Comparison of ENCODE assay signal across 25 mouse cellular contexts in the genomic region with DNA sequence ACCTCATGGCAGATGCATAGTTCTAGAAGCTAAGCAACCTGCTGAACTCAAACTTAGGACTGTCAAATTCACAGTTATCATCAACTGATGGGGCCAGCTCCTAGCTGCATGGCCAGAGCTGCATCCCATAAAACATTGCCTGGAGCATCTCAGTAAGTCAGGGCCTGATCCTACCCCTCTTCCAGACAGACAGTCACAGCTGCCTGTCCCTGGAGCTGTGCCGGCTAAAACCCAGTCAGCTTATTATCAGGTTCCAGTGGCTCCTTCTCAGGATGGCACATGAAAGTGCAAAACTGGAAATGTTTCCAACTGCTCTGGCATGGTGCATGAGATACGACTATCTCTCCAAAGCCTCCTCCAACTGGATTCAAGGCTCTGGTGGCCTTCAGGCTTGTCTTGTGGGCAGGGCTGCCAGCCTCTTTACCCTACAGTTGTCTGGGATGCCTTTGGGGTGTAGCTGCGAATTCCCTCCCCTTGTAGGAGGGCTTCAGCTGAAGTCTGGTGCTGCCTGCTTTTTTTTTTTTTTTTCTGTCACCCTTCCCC. TPM values are rescaled to one million over a fixed set of nuclear protein-coding genes. Genes with fewer than 3 reads are reported as not detected.
DNase-seq lines count a peak whose midpoint lies in the region; ATAC-seq and TF ChIP-seq lines count a peak whose summit lies in the region.
"Had no signal": no experiment of that assay in that cellular context is flagged by ENCODE, and none has a peak within 500 bp of the region (broad histone marks: within the 10 kb centered on the region; RNA-seq: fewer than 3 reads in every experiment).

No protein-coding gene starts in this region.

- intact Hi-C loops in gastrocnemius, postnatal 14 days (cut with DNase I; ENCODE audit: low total_unique reads), result no loop called here
- intact Hi-C loops in gastrocnemius, postnatal 36 days (cut with DNase I), result no loop called here

- no peaks in the 10 kb centered on the region for H3K79me3 ChIP-seq in C2C12 (ENCODE audit: low read depth)

- H3K79me2 ChIP-seq in C2C12 (ENCODE audit: control insufficient read depth, insufficient read depth), result no peaks in the 10 kb centered on the region

- no peaks in the 10 kb centered on the region for H3K9me3 ChIP-seq in embryonic facial prominence, embryonic 14.5 days (ENCODE audit: control insufficient read depth, low read length)
- H3K9me3 ChIP-seq in embryonic facial prominence, embryonic 10.5 days, result peaks cover 3% of the 10 kb centered on the region; the same call in 1 of the 2 replicates
- H3K9me3 ChIP-seq: embryonic facial prominence, embryonic 12.5 days; forebrain, embryonic 13.5 days; hindbrain, embryonic 12.5 days had no signal

- no peaks in the 10 kb centered on the region for H3K4me1 ChIP-seq in embryonic facial prominence, embryonic 14.5 days (ENCODE audit: control insufficient read depth, insufficient read depth, low read length)
- peaks cover 3% of the 10 kb centered on the region; the same call in 1 of the 2 replicates for H3K4me1 ChIP-seq in embryonic facial prominence, embryonic 10.5 days
- H3K4me1 ChIP-seq: forebrain, embryonic 13.5 days; heart, embryonic 10.5 days; hindbrain, embryonic 12.5 days had no signal

- no peak overlapping the region for H3K4me2 ChIP-seq in embryonic facial prominence, embryonic 14.5 days (ENCODE audit: low read depth, low read length)
- H3K4me2 ChIP-seq: embryonic facial prominence, embryonic 12.5 days; forebrain, embryonic 13.5 days; hindbrain, embryonic 12.5 days had no signal

- 54% methylated on average over 3 of the region's 3 CpGs for WGBS in embryonic facial prominence, embryonic 14.5 days
- 58% methylated on average over 3 of the region's 3 CpGs for WGBS in embryonic facial prominence, embryonic 10.5 days

- H3K4me3 ChIP-seq in embryonic facial prominence, embryonic 14.5 days (ENCODE audit: low read depth, low read length), result no peak overlapping the region
- H3K4me3 ChIP-seq in embryonic facial prominence, embryonic 10.5 days, result no peak overlapping the region
- no peak overlapping the region for H3K4me3 ChIP-seq in C2C12 (ENCODE audit: insufficient read depth, poor library complexity, severe bottlenecking)
- H3K4me3 ChIP-seq: embryonic facial prominence, embryonic 12.5 days; forebrain, embryonic 13.5 days; heart, embryonic 10.5 days; hindbrain, embryonic 12.5 days had no signal

- peak; percentile 43 for DNase-seq in embryonic facial prominence, embryonic 14.5 days (ENCODE audit: low spot score)
- no peak for DNase-seq in embryonic facial prominence, embryonic 10.5 days (ENCODE audit: low spot score)
- DNase-seq in gastrocnemius, postnatal 14 days, result peak; percentile 45
- no peak for DNase-seq in gastrocnemius, postnatal 36 days
- DNase-seq in testis, postnatal 14 days (ENCODE audit: low spot score), result peak; percentile 70
- DNase-seq in c-Kit-positive CD71-positive TER-119-positive erythroid progenitor cells, embryonic 14.5 days (ENCODE audit: low spot score), result no peak
- DNase-seq: adrenal gland, adult 2 months; cerebellum, adult 11 months; cerebellum, adult 8-10 months; cerebellum, postnatal 14 days; embryo, embryonic 11 days; heart, adult 18-20 months; heart, postnatal 10 days; heart, postnatal 4 days had no signal

- H3K36me3 ChIP-seq in embryonic facial prominence, embryonic 14.5 days (ENCODE audit: control insufficient read depth, insufficient read depth, low read length), result no peaks in the 10 kb centered on the region
- H3K36me3 ChIP-seq in embryonic facial prominence, embryonic 10.5 days (replicated peaks), result no peaks in the 10 kb centered on the region
- no peaks in the 10 kb centered on the region for H3K36me3 ChIP-seq in C2C12 (ENCODE audit: control insufficient read depth, insufficient read depth)
- H3K36me3 ChIP-seq: embryonic facial prominence, embryonic 12.5 days; heart, embryonic 10.5 days; hindbrain, embryonic 12.5 days had no signal

- no peak for TF ChIP-seq CTCF in C2C12 (IDR thresholded peaks at IDR 0.05; ENCODE audit: control insufficient read depth, insufficient read depth, insufficient read length)

- no peak overlapping the region for H3ac ChIP-seq in C2C12 (ENCODE audit: control insufficient read depth, insufficient read length, low read depth)

- no peak overlapping the region for H3K9ac ChIP-seq in embryonic facial prominence, embryonic 14.5 days (ENCODE audit: low read depth, low read length)
- H3K9ac ChIP-seq: embryonic facial prominence, embryonic 12.5 days; forebrain, embryonic 13.5 days; hindbrain, embryonic 12.5 days had no signal

- no peak overlapping the region for H3K27ac ChIP-seq in embryonic facial prominence, embryonic 14.5 days (replicated peaks; ENCODE audit: low read depth, low read length)
- no peak overlapping the region for H3K27ac ChIP-seq in embryonic facial prominence, embryonic 10.5 days (replicated peaks)
- H3K27ac ChIP-seq: embryonic facial prominence, embryonic 12.5 days; forebrain, embryonic 13.5 days; heart, embryonic 10.5 days; hindbrain, embryonic 12.5 days had no signal

- ATAC-seq in embryonic facial prominence, embryonic 14.5 days (ENCODE audit: low read depth), result no peak
- ATAC-seq: activated CD4-positive, CD25-positive, alpha-beta regulatory T cell, adult 4 months; forebrain, embryonic 13.5 days; hindbrain, embryonic 16.5 days; inflammation-experienced regulatory T-cells, adult 6 months; Patski had no signal

- H3K27me3 ChIP-seq in embryonic facial prominence, embryonic 14.5 days (replicated peaks; ENCODE audit: control insufficient read depth, insufficient read depth, low read length), result no peaks in the 10 kb centered on the region
- H3K27me3 ChIP-seq in embryonic facial prominence, embryonic 10.5 days (replicated peaks; ENCODE audit: low read depth, poor library complexity, severe bottlenecking), result no peaks in the 10 kb centered on the region
- no peaks in the 10 kb centered on the region for H3K27me3 ChIP-seq in C2C12 (ENCODE audit: control insufficient read depth, insufficient read depth, insufficient read length)
- H3K27me3 ChIP-seq: CH12.LX; embryonic facial prominence, embryonic 12.5 days; forebrain, embryonic 13.5 days; hindbrain, embryonic 12.5 days had no signal

TF ChIP-seq in C2C12, 6 proteins besides CTCF, POLR2A, EP300 and RAD21:
- TF ChIP-seq MYOD1 (IDR thresholded peaks at IDR 0.05; ENCODE audit: control insufficient read depth, insufficient read length, low read depth) (peak; percentile 58), MAX (IDR thresholded peaks at IDR 0.05) (no peak)
TF ChIP-seq in C2C12: peak in this region for 1.

RNA-seq across cellular contexts. Expression of a gene that starts 15.3 kb away (rescaled TPM):
- polyA plus RNA-seq in embryonic facial prominence, embryonic 14.5 days (2014; fragmentation: Nextera tagmentation; extraction: Ambion mirVana), result 14.3 and 15.5 TPM in 2 replicates
- polyA plus RNA-seq in embryonic facial prominence, embryonic 10.5 days (2016; fragmentation: Nextera tagmentation; extraction: Ambion mirVana), result 3.5 and 4.0 TPM in 2 replicates
- total RNA-seq in gastrocnemius, postnatal 14 days (2021), result under 1 TPM; 0.60 to 0.72 TPM
- under 1 TPM; 0.30 to 0.41 TPM for total RNA-seq in gastrocnemius, postnatal 36 days (2021)
- polyA plus RNA-seq in C2C12 (2012; fragmentation: generic; extraction: Trizol), result 0.26 TPM
- total RNA-seq: CH12.LX; common myeloid progenitor, adult 5-6 weeks had no signal
- polyA plus RNA-seq: activated CD4-positive, CD25-positive, alpha-beta regulatory T cell, adult 4 months; inflammation-experienced regulatory T-cells, adult 6 months had no signal

Comparison
In these comparisons a context has a peak if more than half of its experiments do, and no peak if none do; other contexts are left out.
1. DNase-seq: peak in embryonic facial prominence, embryonic 14.5 days (single experiment), gastrocnemius, postnatal 14 days (single experiment) and testis, postnatal 14 days (single experiment); none in embryonic facial prominence, embryonic 10.5 days (single experiment), gastrocnemius, postnatal 36 days (0 of 2) and c-Kit-positive CD71-positive TER-119-positive erythroid progenitor cells, embryonic 14.5 days (single experiment).